Mouse (Mus musculus) kidney, adult 2 months (tissue): ENCODE measurements around the gene Gatc.

Source experiments
- CTCF ChIP-seq: fragments of 200-500 bp; conservative IDR thresholded peaks from 2 replicates; pipeline ENCODE4 v1.5.1; 2011; ENCODE audit warnings: low read depth, mild to moderate bottlenecking, control low read depth, low read length, moderate library complexity, mixed read lengths; ENCODE audit not compliant: insufficient read depth, insufficient read length
- POLR2A ChIP-seq: fragments of 200-500 bp; IDR thresholded peaks from one replicate; pipeline ENCODE4 v1.6.1; 2011; ENCODE audit warnings: low read depth, low read length, control low read depth

DNA sequence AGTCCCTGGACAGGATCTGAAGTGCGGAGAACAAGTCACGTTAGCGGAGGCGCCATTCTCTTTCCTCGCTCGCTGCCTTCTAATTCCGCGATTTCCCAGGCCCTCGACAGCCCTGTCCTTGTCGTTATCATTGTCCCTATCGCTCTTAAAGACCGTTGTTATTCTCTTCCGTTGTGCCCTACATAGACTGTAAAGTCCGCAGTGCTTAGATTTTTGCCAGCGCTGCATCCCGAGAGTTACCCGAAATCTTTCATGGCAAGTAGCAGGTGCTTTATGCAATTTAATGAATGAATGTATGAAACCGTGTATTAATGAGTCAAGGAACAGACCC lies 8.2 kb upstream of the Gatc start:
- TF ChIP-seq POLR2A (no peak), CTCF (no peak)
